Mouse (Mus musculus) embryonic facial prominence, embryonic 13.5 days (tissue): Measurements from ENCODE around the gene Shank3. TPM values are rescaled to one million over a fixed set of nuclear protein-coding genes. Genes with fewer than 3 reads are reported as not detected.
A peak's percentile ranks its signal among the peaks of the same experiment; 100 is the strongest.

ENCODE experiments used
- ATAC-seq: fragments of 200-750 bp; cut with Nextera tagmentation; 2 replicates; pipeline ENCODE4 v1.8.0; 2017; ENCODE audit warnings: low read depth; ENCODE audit not compliant: insufficient number of reproducible peaks, insufficient read depth, low FRiP score, low TSS enrichment
- H3K27ac ChIP-seq: fragments of 300-500 bp; sonication (generic); 2 replicates; pipeline ENCODE4 v1.5.1; 2015; ENCODE audit warnings: moderate library complexity, mild to moderate bottlenecking, inconsistent platforms
- H3K27me3 ChIP-seq: fragments of 300-500 bp; sonication (generic); 2 replicates; pipeline ENCODE4 v1.6.1; 2015; ENCODE audit warnings: mild to moderate bottlenecking, inconsistent platforms
- H3K36me3 ChIP-seq: fragments of 300-500 bp; sonication (generic); 2 replicates; pipeline ENCODE4 v1.6.1; 2015; ENCODE audit warnings: mild to moderate bottlenecking, inconsistent platforms
- H3K4me1 ChIP-seq: fragments of 300-500 bp; sonication (generic); 2 replicates; pipeline ENCODE4 v1.6.1; 2015; ENCODE audit warnings: inconsistent platforms
- H3K4me2 ChIP-seq: fragments of 300-500 bp; sonication (generic); 2 replicates; pipeline ENCODE4 v1.6.1; 2015; ENCODE audit warnings: moderate library complexity, mild to moderate bottlenecking, inconsistent platforms
- H3K4me3 ChIP-seq: fragments of 300-500 bp; sonication (generic); 2 replicates; pipeline ENCODE4 v1.5.1; 2015; ENCODE audit warnings: mild to moderate bottlenecking, inconsistent platforms
- H3K9ac ChIP-seq: fragments of 300-500 bp; sonication (generic); 2 replicates; pipeline ENCODE4 v1.6.1; 2015; ENCODE audit warnings: mild to moderate bottlenecking, inconsistent platforms
- H3K9me3 ChIP-seq: fragments of 300-500 bp; sonication (generic); 2 replicates; pipeline ENCODE4 v1.6.1; 2016; ENCODE audit warnings: inconsistent platforms
- WGBS: fragments of 180-500 bp; shearing (Covaris S2); methylation state at CpG from one replicate; pipeline ENCODE4 v1.1.7; 2015; ENCODE audit warnings: mixed read lengths; 5-methylcytosine and 5-hydroxymethylcytosine counted together
- polyA plus RNA-seq: library from polyadenylated mRNA; unstranded; fragments of >200 nt; fragmentation: Nextera tagmentation; extraction: Ambion mirVana; gene quantifications from 2 replicates; pipeline ENCODE4 v1.2.1, GENCODE M21; 2015

Gene Shank3
- polyA plus RNA-seq: 2.2 and 2.9 TPM in 2 replicates

DNA sequence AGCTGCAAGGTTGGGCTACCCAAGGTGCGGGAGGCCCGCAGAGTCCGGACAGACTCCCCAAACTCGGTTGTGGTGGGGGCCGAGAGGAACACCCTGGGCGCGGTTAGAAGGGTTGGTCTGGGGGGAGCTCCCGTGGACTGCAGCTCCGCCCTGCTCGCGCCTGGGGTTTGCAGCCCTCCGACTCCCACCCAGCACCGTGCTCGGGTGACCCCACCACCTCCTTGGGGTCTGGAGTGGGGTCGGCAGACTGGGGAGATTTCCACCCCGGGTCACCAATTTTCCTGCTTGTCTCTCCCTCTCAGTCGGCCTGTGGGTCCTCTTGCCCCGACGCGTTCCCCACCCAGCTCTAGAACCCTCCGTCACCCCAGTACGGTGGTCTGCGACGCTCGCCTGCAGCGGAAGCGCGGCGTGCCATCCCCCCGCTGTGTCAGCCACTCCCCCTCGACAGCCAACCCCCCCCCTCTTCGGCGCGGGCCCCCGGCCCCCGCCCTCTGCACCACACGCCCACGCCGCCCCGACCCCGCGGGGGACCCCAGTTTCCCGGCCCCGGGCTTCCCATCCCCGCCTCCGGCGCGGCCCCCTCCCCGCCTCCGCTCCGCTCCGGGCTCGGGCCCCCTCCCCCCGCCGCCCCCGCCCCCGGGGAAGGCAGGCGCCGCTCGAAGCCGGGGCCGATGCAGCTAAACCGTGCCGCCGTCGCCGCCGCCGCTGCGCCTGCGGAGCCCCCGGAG, at the start of gene Shank3:
Gene Shank3 (plus strand): TSS at position 663 of the 728 bp plus-strand sequence.
- Histone ChIP-seq H3K4me2 (peak within 1 kb of the TSS; percentile 94), H3K4me1 (peaks cover 24% of the 10 kb centered on the region), H3K27me3 (peaks cover 52% of the 10 kb centered on the region), H3K27ac (peak within 1 kb of the TSS; percentile 74), H3K9ac (peak within 1 kb of the TSS; percentile 82), H3K4me3 (peak within 1 kb of the TSS; percentile 73), H3K9me3 (peaks cover 3% of the 10 kb centered on the region), H3K36me3 (peaks cover 13% of the 10 kb centered on the region)
- peak; percentile 15; the same call in 1 of the 2 replicates for ATAC-seq
- WGBS: under 1% methylated on average over 47 of the region's 72 CpGs

DNA sequence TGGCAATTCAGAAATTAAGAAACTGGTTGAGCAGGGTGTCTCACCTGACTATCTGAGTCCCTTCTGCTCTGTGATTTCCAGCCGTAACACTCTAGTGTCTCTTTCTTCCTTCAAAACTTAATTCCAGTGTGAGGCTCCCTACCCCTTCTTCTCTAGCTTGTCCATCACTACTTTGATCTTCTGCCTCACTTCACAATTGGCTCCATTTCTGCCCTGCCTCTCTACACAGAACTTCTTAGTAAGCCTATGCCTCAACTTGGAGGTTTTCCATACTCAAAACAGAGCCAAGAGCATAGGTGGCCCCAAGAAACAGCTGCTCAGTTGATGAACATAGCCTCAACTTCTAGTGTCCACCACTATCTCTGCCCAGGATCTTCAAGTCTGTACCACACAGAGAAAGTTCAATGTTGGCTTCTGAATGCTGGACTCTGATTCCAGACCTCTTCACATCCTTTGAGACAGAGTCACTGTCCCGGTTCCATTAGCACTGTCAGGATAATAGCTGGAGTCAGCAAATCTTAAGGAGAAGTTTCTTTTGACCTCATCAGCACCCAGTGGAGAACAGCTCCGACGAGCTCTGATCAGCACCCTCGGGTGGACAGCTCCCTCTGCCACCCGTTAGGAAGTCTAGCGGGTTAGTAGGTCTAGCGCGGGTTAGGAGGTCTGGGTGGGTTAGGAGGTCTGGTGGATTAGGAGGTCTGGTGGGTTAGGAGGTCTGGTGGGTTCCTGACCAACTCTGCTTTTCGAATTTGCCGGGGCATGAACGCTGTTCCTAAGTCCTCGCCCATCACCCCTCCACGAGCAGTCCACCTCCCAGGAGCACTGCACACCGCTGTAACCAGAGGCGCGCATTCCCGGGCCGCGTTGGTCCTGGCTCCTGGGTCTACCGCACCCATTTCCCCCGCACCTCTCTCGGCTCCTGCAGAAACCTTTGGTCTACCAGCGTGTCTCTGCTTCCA, 46.2 kb upstream of the Shank3 start:
- Histone ChIP-seq H3K36me3 (no peaks in the 10 kb centered on the region), H3K4me2 (peak overlapping the region; percentile 95), H3K27ac (no peak overlapping the region), H3K27me3 (peaks cover 31% of the 10 kb centered on the region), H3K4me3 (peak overlapping the region; percentile 52), H3K9ac (no peak overlapping the region), H3K9me3 (no peaks in the 10 kb centered on the region), H3K4me1 (peaks cover 13% of the 10 kb centered on the region)
- WGBS: 5% methylated on average over 24 of the region's 24 CpGs
- 0 out of 2 replicates have a peak, but pooled peaks have one; percentile 33 for ATAC-seq

DNA sequence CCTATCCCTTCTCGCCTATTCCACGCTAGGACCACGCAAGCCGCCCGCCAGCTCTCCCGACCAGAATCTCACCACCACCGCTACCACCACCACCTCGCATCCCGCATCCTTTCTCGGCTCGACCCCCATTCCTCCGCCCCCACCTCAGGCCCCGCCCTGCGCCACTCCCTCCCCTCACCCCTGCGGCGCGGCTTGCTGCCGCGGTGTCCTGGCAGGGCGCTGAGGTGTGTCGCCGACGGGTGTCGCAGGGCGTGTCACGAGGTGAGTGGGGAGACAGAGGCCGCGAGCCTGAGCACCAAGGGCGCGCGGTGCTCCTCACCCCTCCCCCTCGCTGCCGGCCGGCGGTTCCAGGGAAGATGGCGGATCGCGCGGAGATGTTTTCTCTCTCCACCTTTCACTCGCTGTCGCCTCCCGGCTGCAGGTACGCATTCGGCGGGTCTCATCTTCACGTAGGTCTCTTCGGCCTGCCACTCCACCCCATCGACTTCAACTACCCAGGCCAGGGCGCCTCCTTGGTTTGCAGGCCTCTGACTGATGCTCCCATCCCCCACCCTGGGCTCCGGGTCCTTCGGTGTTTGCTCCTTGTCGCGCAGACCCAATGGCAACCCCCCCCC, 45.5 kb upstream of the Shank3 start, which contains the start of gene Mapk8ip2:
Gene Mapk8ip2 (plus strand): TSS at position 49 of the 614 bp plus-strand sequence.
- Histone ChIP-seq H3K27me3 (peaks cover 31% of the 10 kb centered on the region), H3K9me3 (no peaks in the 10 kb centered on the region), H3K4me3 (peak within 1 kb of the TSS; percentile 52), H3K4me2 (peak within 1 kb of the TSS; percentile 95), H3K27ac (no peak within 1 kb of the TSS), H3K36me3 (no peaks in the 10 kb centered on the region), H3K4me1 (peaks cover 13% of the 10 kb centered on the region), H3K9ac (peak within 1 kb of the TSS; percentile 59)
- ATAC-seq: no peak
- 1% methylated on average over 53 of the region's 53 CpGs for WGBS

GRCm38 (mm10) chr15:89454857-89455256, 44.6 kb upstream of the Shank3 start:
- H3K27ac ChIP-seq: no peak overlapping the region
- no peak overlapping the region for H3K9ac ChIP-seq
- peak overlapping the region; percentile 95 for H3K4me2 ChIP-seq
- no peak for ATAC-seq
- no peaks in the 10 kb centered on the region for H3K9me3 ChIP-seq
- peak overlapping the region; percentile 52; the same call in 1 of the 2 replicates for H3K4me3 ChIP-seq
- no peaks in the 10 kb centered on the region for H3K36me3 ChIP-seq
- 15% methylated on average over 4 of the region's 6 CpGs for WGBS
- peaks cover 13% of the 10 kb centered on the region for H3K4me1 ChIP-seq
- peaks cover 31% of the 10 kb centered on the region for H3K27me3 ChIP-seq

- H3K9me3 ChIP-seq: no peaks in the 10 kb centered on the region
- no peak overlapping the region for H3K4me3 ChIP-seq
- H3K27me3 ChIP-seq: peaks cover 31% of the 10 kb centered on the region
- H3K9ac ChIP-seq: no peak overlapping the region
- H3K4me2 ChIP-seq: no peak overlapping the region
- no peak for ATAC-seq
- H3K27ac ChIP-seq: no peak overlapping the region
- WGBS: 76% methylated on average over 6 of the region's 6 CpGs
- H3K36me3 ChIP-seq: no peaks in the 10 kb centered on the region
- peaks cover 13% of the 10 kb centered on the region for H3K4me1 ChIP-seq
Observed at GRCm38 (mm10) chr15:89455642-89456041, 43.8 kb upstream of the Shank3 start.

GRCm38 (mm10) chr15:89458942-89459341, 40.5 kb upstream of the Shank3 start:
- ATAC-seq: no peak
- Histone ChIP-seq H3K36me3 (no peaks in the 10 kb centered on the region), H3K4me1 (peaks cover 8% of the 10 kb centered on the region), H3K9ac (no peak overlapping the region), H3K4me3 (no peak overlapping the region), H3K27me3 (peaks cover 20% of the 10 kb centered on the region), H3K9me3 (no peaks in the 10 kb centered on the region), H3K4me2 (no peak overlapping the region), H3K27ac (no peak overlapping the region)
- 95% methylated on average over 15 of the region's 15 CpGs for WGBS

DNA sequence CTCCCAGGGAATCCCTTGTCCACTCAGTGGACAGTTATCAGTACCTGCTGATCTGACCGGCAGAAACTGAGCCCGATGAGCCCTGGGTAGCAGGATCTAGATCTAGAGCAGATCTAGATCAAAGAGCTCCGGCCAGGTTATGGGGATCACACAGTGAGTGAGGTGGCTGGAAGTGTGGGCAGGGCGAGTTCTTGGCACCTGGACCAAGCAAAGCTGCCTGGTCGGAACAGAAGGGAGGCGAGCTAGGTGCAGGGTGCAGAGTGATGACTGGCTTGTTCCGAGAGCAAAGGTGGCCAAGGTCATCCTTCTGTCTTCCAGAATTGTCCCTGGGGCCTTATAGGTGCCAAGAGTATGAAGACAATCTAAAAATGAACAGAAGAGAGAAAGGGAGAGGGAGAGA, 39.6 kb upstream of the Shank3 start:
- H3K9me3 ChIP-seq: no peaks in the 10 kb centered on the region
- no peak for ATAC-seq
- 86% methylated on average over 7 of the region's 7 CpGs for WGBS
- H3K4me2 ChIP-seq: no peak overlapping the region
- H3K4me1 ChIP-seq: no peaks in the 10 kb centered on the region
- peaks cover 12% of the 10 kb centered on the region for H3K27me3 ChIP-seq
- no peak overlapping the region for H3K27ac ChIP-seq
- no peak overlapping the region for H3K4me3 ChIP-seq
- H3K9ac ChIP-seq: no peak overlapping the region
- H3K36me3 ChIP-seq: no peaks in the 10 kb centered on the region

DNA sequence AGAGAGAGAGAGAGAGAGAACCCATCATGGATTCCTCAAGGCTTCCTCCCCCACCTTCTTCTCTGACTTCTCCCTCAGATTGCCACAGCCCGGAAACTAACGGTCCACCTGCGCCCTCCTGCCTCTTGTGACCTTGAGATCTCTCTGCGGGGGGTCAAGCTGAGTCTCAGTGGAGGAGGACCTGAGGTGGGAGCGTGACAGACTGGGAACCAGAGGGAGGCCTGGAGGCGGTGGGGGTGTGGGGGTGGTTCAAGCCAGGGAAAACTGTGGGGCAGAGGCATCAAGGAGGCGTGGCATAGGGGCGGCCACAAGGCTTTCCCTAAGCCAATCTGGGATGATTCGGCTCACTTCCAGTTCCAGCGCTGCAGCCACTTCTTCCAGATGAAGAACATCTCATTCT, 39.1 kb upstream of the Shank3 start:
- H3K9ac ChIP-seq: no peak overlapping the region
- no peak for ATAC-seq
- no peak overlapping the region for H3K4me3 ChIP-seq
- H3K9me3 ChIP-seq: no peaks in the 10 kb centered on the region
- peaks cover 7% of the 10 kb centered on the region for H3K27me3 ChIP-seq
- WGBS: 60% methylated on average over 10 of the region's 10 CpGs
- H3K27ac ChIP-seq: no peak overlapping the region
- no peak overlapping the region for H3K4me2 ChIP-seq
- H3K36me3 ChIP-seq: no peaks in the 10 kb centered on the region
- H3K4me1 ChIP-seq: no peaks in the 10 kb centered on the region

DNA sequence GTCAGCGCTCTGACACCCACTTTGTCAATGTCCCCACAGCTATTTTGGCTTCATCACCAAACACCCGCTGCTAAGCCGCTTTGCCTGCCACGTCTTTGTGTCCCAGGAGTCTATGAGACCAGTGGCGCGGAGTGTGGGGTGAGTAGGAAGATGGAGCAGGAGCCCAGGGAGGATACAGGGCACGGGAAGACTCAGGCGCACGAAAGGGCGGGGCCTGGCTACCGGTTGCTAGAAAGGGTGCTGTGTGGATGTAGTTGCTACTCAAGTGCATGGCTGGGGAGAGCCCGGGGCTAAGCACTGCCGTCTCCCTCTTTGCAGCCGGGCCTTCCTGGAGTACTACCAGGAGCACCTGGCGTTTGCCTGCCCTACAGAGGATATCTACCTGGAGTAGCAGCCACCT, 38.1 kb upstream of the Shank3 start:
- H3K36me3 ChIP-seq: no peaks in the 10 kb centered on the region
- 81% methylated on average over 15 of the region's 15 CpGs for WGBS

GRCm38 (mm10) chr15:89462176-89462575, 37.2 kb upstream of the Shank3 start:
- no peaks in the 10 kb centered on the region for H3K4me1 ChIP-seq
- no peaks in the 10 kb centered on the region for H3K36me3 ChIP-seq
- peaks cover 6% of the 10 kb centered on the region; the same call in 1 of the 2 replicates for H3K27me3 ChIP-seq
- 78% methylated on average over 7 of the region's 7 CpGs for WGBS
- H3K27ac ChIP-seq: no peak overlapping the region
- no peak overlapping the region for H3K4me2 ChIP-seq
- ATAC-seq: no peak
- no peaks in the 10 kb centered on the region for H3K9me3 ChIP-seq
- no peak overlapping the region for H3K9ac ChIP-seq
- H3K4me3 ChIP-seq: no peak overlapping the region

More for the DNA sequence above, 38.1 kb upstream of the Shank3 start:
- Histone ChIP-seq H3K27ac (no peak overlapping the region), H3K9ac (no peak overlapping the region), H3K4me3 (no peak overlapping the region), H3K4me1 (no peaks in the 10 kb centered on the region), H3K4me2 (no peak overlapping the region), H3K9me3 (no peaks in the 10 kb centered on the region), H3K27me3 (peaks cover 6% of the 10 kb centered on the region; the same call in 1 of the 2 replicates)
- no peak for ATAC-seq
